Mouse (Mus musculus) cerebellum, postnatal 36 days (tissue): ENCODE results near the gene Zdhhc7.

Source experiments
- DNase-seq, 2 experiments: peaks; one replicate each; pipeline ENCODE4 v3.0.0; 2021 to 2022; ENCODE audit warnings: mixed read lengths in 2 of 2

Gene Zdhhc7

DNA sequence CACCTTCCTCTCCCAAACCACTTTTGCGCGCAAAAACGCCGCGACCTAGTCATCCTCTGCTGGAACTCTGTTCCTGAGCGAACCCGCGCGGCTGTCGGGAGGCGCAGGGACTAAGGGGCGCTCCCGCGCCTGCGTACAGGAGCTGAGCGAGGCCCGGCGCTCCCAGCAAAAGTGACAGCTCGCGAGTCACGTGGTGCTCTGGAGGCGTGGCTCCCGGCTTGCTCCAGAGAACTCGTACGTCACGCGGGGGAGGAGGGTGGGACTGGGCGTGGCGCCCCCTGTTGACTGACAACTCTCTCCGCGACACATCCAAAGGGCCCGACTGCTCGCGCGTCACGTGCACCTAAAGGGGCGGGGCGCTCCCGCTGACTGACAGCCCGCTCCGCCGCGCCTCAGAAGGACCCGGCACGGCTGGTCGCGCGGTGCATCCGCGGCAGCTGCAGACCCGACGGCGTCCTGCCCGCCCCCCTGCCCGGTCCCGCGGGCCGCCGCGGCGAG lies 12.5 kb upstream of the Zdhhc7 start, which contains the start of gene 6430548M08Rik:
Gene 6430548M08Rik (plus strand): TSS at position 395 of the 498 bp plus-strand sequence.
- DNase-seq, result peak; percentile 100

- DNase-seq, result no peak
Measured at GRCm38 (mm10) chr8:120113306-120113705, 12.0 kb upstream of the Zdhhc7 start.

GRCm38 (mm10) chr8:120112535-120112934 lies 11.3 kb upstream of the Zdhhc7 start:
- no peak for DNase-seq

- DNase-seq, result no peak
Measured at GRCm38 (mm10) chr8:120111382-120111781, 10.1 kb upstream of the Zdhhc7 start.

- no peak for DNase-seq
Measured at GRCm38 (mm10) chr8:120110966-120111365, 9.7 kb upstream of the Zdhhc7 start.

- DNase-seq, result no peak
Measured at GRCm38 (mm10) chr8:120109149-120109548, 7.9 kb upstream of the Zdhhc7 start.

DNA sequence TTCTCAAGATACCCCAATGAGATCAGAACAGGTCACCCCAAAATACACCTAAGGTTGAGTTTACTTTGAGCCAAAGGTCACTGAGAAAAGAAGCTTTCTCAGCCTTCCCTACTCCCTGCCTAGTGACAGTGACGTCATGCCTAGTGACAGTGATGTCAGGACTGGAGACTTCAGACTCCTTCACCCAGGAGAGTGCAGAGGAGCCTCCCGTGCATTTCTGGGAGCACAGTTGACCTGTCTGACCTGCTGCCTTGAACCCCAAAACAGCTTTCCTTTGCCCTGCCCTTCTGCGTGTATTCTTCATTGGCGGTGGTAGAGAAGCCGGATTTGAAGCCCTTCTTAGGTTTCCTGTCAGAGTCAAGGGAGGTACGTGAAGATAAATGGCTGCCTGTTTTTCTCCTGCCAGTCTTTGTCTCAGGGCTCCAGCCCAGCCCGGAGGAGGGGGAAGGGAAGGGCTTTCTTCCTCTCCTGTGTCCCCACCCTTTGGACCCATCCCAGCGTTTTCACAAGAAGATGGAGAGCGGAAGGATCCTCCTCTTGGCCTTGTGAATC lies 3.5 kb upstream of the Zdhhc7 start:
- no peak for DNase-seq

DNA sequence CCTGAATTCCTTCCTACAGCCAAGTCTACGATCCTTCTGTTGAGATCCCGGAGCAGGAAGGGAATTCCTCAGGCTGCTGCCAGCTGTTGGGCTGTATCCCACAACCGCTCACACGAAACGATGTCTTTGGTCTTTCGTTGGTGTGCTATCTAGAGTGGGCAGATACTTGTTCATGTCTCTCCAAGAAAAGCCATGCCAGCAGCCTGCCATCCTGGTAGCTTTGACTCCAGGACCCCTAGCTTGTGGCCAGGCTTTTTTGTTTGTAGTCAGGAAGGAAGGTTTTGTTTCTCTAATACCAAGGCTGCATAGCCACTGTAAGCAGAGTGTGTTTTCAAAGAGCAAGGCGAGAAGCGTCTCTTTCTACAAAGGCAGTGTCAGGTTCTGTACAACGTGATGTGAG lies 2.6 kb upstream of the Zdhhc7 start:
- no peak for DNase-seq

- peak in 1 of 2 experiments; percentile 29 for DNase-seq
Measured at GRCm38 (mm10) chr8:120100388-120101067, 754 bp downstream of the Zdhhc7 start.

DNA sequence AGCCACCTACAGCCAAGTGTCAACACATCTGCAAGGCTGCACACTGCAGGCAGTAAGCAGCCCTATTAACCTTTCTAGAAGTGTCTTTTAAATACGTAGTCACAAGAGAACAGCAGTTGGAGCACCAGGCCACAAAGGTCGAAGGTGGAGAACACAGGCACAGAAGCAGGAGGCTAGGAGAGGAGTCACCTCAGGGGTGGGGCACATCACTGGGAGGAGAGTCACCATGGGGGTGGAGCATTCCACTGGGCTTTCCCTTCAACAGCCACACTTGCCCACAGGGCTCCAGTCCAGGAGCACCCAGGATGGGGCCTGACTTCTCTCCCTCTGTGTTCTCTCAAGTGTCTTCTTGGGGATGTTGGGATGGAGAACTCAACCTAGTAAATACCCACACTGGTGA lies 4.8 kb downstream of the Zdhhc7 start:
- no peak for DNase-seq

DNA sequence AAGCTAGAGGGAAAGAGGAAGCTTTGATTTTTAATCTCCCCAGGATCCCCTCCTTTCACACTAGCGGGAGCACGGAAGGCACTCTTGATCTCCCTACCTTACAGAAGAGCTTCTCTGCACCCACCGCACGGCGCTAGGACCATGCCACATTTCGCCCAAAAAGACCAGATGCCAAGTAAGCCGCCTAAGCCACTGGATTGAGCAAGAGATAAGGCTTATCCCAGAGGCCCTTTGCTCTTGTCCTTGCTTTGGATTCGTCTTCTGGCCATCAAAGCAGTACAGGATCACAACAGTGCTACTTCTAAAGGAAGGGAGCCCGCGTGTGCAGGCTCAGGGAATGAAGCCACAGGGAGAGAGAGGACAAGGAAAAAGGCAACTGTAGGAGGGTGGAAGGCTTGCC lies 6.5 kb downstream of the Zdhhc7 start:
- no peak for DNase-seq

GRCm38 (mm10) chr8:120093103-120093502 lies 8.2 kb downstream of the Zdhhc7 start:
- DNase-seq, result no peak

GRCm38 (mm10) chr8:120091032-120091431 lies 10.2 kb downstream of the Zdhhc7 start:
- peak; percentile 62 to 66 for DNase-seq

DNA sequence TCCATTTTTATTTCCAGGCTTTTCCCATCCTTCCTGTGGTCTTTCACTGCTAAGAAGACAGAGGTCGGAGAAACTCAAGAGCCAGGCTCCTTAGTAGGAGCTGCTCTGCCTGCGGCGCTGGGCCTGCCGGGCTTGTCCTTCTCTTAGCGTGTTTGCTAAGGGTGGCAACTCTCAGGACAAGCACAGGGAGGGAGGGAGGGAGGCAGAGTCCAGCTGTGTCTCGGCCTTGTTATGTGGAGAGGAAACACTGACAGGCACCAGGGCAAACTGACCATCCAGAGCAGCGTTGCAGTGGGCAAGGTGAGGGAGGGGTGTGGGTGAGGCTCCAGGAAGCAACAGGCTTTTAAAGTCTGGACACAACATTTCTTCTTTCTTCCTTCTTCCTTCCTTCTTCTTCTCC lies 11.8 kb downstream of the Zdhhc7 start:
- no peak for DNase-seq

- no peak for DNase-seq
Measured at GRCm38 (mm10) chr8:120084783-120085182, 16.5 kb downstream of the Zdhhc7 start.

GRCm38 (mm10) chr8:120083261-120083660 lies 18.0 kb downstream of the Zdhhc7 start:
- DNase-seq, result peak; percentile 41 to 43

GRCm38 (mm10) chr8:120079361-120079760 lies 21.9 kb downstream of the Zdhhc7 start:
- DNase-seq, result no peak

DNA sequence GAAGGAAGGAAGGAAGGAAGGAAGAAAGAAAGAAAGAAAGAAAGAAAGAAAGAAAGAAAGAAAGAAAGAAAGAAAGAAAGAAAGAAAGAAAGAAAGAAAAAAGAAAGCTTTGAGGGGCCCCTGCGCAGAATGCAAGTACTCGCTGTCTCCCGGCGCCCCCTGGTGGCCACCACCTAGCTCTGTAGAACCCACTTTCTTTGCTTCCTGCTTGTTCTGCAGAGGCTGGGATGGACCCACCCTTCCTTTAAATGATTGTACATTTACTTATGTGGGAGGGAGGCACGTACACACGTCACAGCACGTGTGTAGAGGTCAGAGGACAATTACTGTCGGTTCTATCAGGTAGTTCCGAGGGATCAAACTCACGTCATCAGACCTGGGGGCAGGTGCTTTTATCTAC lies 23.2 kb downstream of the Zdhhc7 start:
- DNase-seq, result peak; percentile 83 to 88

DNA sequence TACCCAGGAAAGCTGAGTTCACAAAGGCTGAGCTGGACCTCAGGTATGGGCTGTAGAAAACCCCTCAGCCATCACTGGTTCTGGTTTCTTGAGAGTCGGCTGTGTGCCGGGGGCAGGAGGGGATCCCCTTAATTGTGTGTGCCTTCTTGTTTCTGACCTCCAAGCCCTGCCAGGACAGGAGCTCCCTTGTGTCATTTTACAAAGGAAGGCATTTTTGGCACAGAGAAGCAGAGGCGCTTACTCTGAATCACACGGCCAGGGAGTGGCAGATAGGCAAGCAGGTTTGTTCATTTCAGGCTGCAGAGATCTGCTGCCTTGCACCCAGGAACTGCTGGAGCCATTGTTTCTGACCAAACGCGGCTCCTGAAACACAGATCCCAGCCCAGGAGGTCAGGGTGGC lies 25.9 kb downstream of the Zdhhc7 start:
- no peak for DNase-seq

- no peak for DNase-seq
Measured at GRCm38 (mm10) chr8:120074516-120074915, 26.8 kb downstream of the Zdhhc7 start.

- DNase-seq, result peak in 1 of 2 experiments; percentile 33
Measured at GRCm38 (mm10) chr8:120072827-120073226, 28.5 kb downstream of the Zdhhc7 start.

GRCm38 (mm10) chr8:120072259-120072658 lies 29.0 kb downstream of the Zdhhc7 start:
- peak; percentile 69 to 76 for DNase-seq

GRCm38 (mm10) chr8:120071684-120072083 lies 29.6 kb downstream of the Zdhhc7 start:
- DNase-seq, result peak; percentile 88 to 94

DNA sequence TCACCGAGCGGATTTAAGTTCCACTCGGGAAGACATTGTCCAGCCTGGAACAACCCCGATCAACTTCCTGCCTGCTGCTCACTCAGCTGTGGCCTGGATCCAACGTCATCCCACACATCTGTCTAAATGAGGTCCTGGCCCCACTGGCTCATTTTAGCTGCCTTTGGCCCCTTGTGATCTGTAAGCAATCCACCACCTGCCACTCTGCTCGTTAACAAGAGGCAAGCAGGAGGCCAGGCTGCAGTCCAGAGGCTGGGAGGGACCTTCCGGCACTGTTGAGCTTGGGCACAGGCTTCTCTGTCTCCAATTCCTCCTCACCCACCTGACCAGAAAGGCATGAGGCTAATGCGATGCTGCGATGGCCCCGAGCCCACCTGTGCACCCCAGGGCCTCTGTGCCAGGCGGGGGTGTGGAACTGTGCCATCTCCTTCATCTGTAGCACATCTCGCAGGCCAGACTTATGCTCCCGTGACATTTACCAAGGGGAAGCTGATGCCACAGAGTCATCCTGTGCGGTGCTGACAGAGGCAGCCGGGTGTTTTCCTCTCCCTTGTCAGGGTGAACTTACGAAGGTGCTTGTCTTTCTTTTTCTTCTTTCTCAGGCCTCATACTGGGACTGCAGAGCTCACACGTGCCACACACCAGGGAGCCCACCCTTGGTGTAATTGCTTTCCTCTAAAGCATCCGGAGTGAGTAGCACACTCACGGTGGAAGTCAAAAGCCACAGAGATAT lies 33.2 kb downstream of the Zdhhc7 start:
- peak; percentile 57 to 61 for DNase-seq
